In the genomic region with DNA sequence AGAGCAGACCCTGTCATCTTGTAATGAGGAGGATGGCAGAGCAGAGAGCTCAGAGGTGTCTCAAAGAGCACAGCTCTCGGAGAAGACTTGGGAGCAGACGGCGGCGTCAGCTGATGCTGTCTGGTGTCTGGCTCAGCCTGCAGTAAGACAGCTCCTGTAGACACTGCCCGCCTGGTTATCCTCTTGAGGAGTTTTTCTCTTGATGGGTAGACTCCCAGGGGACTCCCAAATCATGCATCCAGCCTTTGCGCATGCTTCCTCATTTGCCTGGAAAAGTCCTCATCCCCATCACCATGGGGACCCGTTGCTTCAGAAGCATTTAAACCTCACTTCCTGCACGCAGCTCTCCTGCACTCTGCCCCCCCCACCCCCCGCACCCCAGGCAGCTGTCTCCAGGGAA, we compare ENCODE assay signal across 16 mouse cellular contexts.
A peak's percentile ranks its signal among the peaks of the same experiment; 100 is the strongest.
DNase-seq lines count a peak whose midpoint lies in the region; ATAC-seq lines count a peak whose summit lies in the region.
"Had no signal": no experiment of that assay in that cellular context is flagged by ENCODE, and none has a peak within 500 bp of the region (broad histone marks: within the 10 kb centered on the region; RNA-seq: fewer than 3 reads in every experiment).

No protein-coding gene starts in this region.

- H3K4me1 ChIP-seq in kidney, embryonic 15.5 days, result peaks cover 6% of the 10 kb centered on the region; the same call in 1 of the 2 replicates
- H3K4me1 ChIP-seq in embryonic facial prominence, embryonic 14.5 days (ENCODE audit: control insufficient read depth, insufficient read depth, low read length), result no peaks in the 10 kb centered on the region
- no peaks in the 10 kb centered on the region for H3K4me1 ChIP-seq in midbrain, embryonic 12.5 days
- H3K4me1 ChIP-seq in neural tube, embryonic 15.5 days, result peaks cover 14% of the 10 kb centered on the region; the same call in 1 of the 2 replicates
- H3K4me1 ChIP-seq: liver, embryonic 15.5 days had no signal

- 38% methylated on average over 9 of the region's 9 CpGs for WGBS in kidney, embryonic 15.5 days
- 57% methylated on average over 9 of the region's 9 CpGs for WGBS in embryonic facial prominence, embryonic 14.5 days
- 54% methylated on average over 9 of the region's 9 CpGs for WGBS in midbrain, embryonic 12.5 days
- 42% methylated on average over 9 of the region's 9 CpGs for WGBS in neural tube, embryonic 15.5 days

- no peak for ATAC-seq in kidney, embryonic 15.5 days (replicated peaks; ENCODE audit: low FRiP score)
- peak; percentile 57; the same call in 1 of the 2 replicates for ATAC-seq in embryonic facial prominence, embryonic 14.5 days (ENCODE audit: low read depth)
- ATAC-seq in midbrain, embryonic 12.5 days (ENCODE audit: low FRiP score, low read depth), result no peak
- no peak for ATAC-seq in neural tube, embryonic 15.5 days (ENCODE audit: low FRiP score)
- ATAC-seq: CD4-positive, CD25-positive, alpha-beta regulatory T cell, adult 4 months; forebrain, embryonic 16.5 days had no signal

- H3K36me3 ChIP-seq in kidney, embryonic 15.5 days, result no peaks in the 10 kb centered on the region
- no peaks in the 10 kb centered on the region for H3K36me3 ChIP-seq in embryonic facial prominence, embryonic 14.5 days (ENCODE audit: control insufficient read depth, insufficient read depth, low read length)
- H3K36me3 ChIP-seq in midbrain, embryonic 12.5 days, result no peaks in the 10 kb centered on the region
- H3K36me3 ChIP-seq in neural tube, embryonic 15.5 days, result no peaks in the 10 kb centered on the region
- H3K36me3 ChIP-seq: heart, embryonic 12.5 days; liver, embryonic 15.5 days had no signal

- H3K27ac ChIP-seq in kidney, embryonic 15.5 days, result no peak overlapping the region
- H3K27ac ChIP-seq in embryonic facial prominence, embryonic 14.5 days (replicated peaks; ENCODE audit: low read depth, low read length), result no peak overlapping the region
- H3K27ac ChIP-seq in midbrain, embryonic 12.5 days (replicated peaks), result no peak overlapping the region
- H3K27ac ChIP-seq in neural tube, embryonic 15.5 days (replicated peaks), result no peak overlapping the region
- H3K27ac ChIP-seq: liver, embryonic 15.5 days had no signal

- H3K9ac ChIP-seq in kidney, embryonic 15.5 days, result no peak overlapping the region
- H3K9ac ChIP-seq in embryonic facial prominence, embryonic 14.5 days (ENCODE audit: low read depth, low read length), result no peak overlapping the region
- no peak overlapping the region for H3K9ac ChIP-seq in midbrain, embryonic 12.5 days (replicated peaks)
- H3K9ac ChIP-seq in neural tube, embryonic 15.5 days (replicated peaks), result no peak overlapping the region
- H3K9ac ChIP-seq: heart, embryonic 12.5 days; liver, embryonic 15.5 days had no signal

- no peak overlapping the region for H3K4me3 ChIP-seq in kidney, embryonic 15.5 days (replicated peaks)
- no peak overlapping the region for H3K4me3 ChIP-seq in embryonic facial prominence, embryonic 14.5 days (ENCODE audit: low read depth, low read length)
- no peak overlapping the region for H3K4me3 ChIP-seq in midbrain, embryonic 12.5 days
- no peak overlapping the region for H3K4me3 ChIP-seq in neural tube, embryonic 15.5 days (replicated peaks)
- H3K4me3 ChIP-seq: heart, embryonic 12.5 days; liver, embryonic 15.5 days had no signal

- H3K9me3 ChIP-seq in kidney, embryonic 15.5 days (replicated peaks), result no peaks in the 10 kb centered on the region
- H3K9me3 ChIP-seq in embryonic facial prominence, embryonic 14.5 days (ENCODE audit: control insufficient read depth, low read length), result no peaks in the 10 kb centered on the region
- H3K9me3 ChIP-seq in midbrain, embryonic 12.5 days, result no peaks in the 10 kb centered on the region
- H3K9me3 ChIP-seq in neural tube, embryonic 15.5 days (replicated peaks), result no peaks in the 10 kb centered on the region
- H3K9me3 ChIP-seq: heart, embryonic 12.5 days; liver, embryonic 15.5 days had no signal

- H3K27me3 ChIP-seq in kidney, embryonic 15.5 days, result no peaks in the 10 kb centered on the region
- no peaks in the 10 kb centered on the region for H3K27me3 ChIP-seq in embryonic facial prominence, embryonic 14.5 days (replicated peaks; ENCODE audit: control insufficient read depth, insufficient read depth, low read length)
- 0 out of 2 replicates have a peak, but pooled peaks cover 3% of the 10 kb centered on the region for H3K27me3 ChIP-seq in midbrain, embryonic 12.5 days
- no peaks in the 10 kb centered on the region for H3K27me3 ChIP-seq in neural tube, embryonic 15.5 days (replicated peaks)
- H3K27me3 ChIP-seq: liver, embryonic 15.5 days had no signal

- no peak for DNase-seq in kidney, postnatal 36 days
- DNase-seq in embryonic facial prominence, embryonic 14.5 days (ENCODE audit: low spot score), result no peak
- no peak for DNase-seq in thymus, postnatal 0 days (ENCODE audit: low spot score)
- DNase-seq in layer of hippocampus, postnatal 36 days, result no peak
- DNase-seq: adrenal gland, postnatal 36 days; cerebellum, postnatal 14 days; heart, postnatal 4 days; kidney, adult 9 months; lung, postnatal 36 days had no signal

- peak overlapping the region; percentile 35 for H3K4me2 ChIP-seq in kidney, embryonic 15.5 days
- no peak overlapping the region for H3K4me2 ChIP-seq in embryonic facial prominence, embryonic 14.5 days (ENCODE audit: low read depth, low read length)
- 0 out of 2 replicates have a peak overlapping the region, but pooled peaks have one; percentile 7 for H3K4me2 ChIP-seq in midbrain, embryonic 12.5 days (replicated peaks)
- H3K4me2 ChIP-seq in neural tube, embryonic 15.5 days, result peak overlapping the region; percentile 25
- H3K4me2 ChIP-seq: heart, embryonic 12.5 days; liver, embryonic 15.5 days had no signal
